Mouse (Mus musculus): ENCODE data around the gene Cpa1.

DNA sequence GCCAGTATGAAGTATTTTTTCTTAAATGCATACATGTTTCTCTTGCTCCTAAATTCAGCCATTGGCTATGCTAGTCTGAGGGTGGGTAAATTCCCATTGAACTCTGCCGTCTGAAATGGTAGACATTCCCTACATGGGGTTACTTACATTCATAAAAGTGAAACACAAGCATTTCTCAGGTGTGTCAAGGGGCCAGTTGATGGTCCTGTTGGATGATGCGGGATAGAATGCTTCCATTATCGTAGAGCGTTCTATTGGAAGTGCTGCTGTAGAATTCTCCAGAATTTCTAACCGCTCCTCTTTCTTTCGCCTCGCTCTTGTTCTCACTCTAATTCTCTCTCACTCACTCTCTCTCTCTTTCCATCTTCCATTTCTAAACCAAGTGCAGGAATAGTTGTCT is 28.3 kb upstream of the Cpa1 start, which contains the start of gene Cpa5:
- TF ChIP-seq POLR2A (IDR thresholded peaks at IDR 0.05; ENCODE audit: control insufficient read depth, low read depth, low read length) = no peak
- TF ChIP-seq CTCF (IDR thresholded peaks at IDR 0.05; ENCODE audit: control insufficient read depth, insufficient read depth, insufficient replicate concordance, low read depth, low read length) = no peak
